Mouse (Mus musculus) cortical plate, adult 2 months (tissue): ENCODE results near the gene Nhlrc3.

Source experiments
- CTCF ChIP-seq: fragments of 200-500 bp; IDR thresholded peaks from 2 replicates; pipeline ENCODE4 v1.5.1; 2011; ENCODE audit warnings: mild to moderate bottlenecking, control low read depth, low read length; ENCODE audit not compliant: insufficient read depth; ENCODE audit errors: extremely low read depth
- POLR2A ChIP-seq: fragments of 200-500 bp; IDR thresholded peaks from 2 replicates; pipeline ENCODE4 v1.6.1; 2011; ENCODE audit warnings: mild to moderate bottlenecking, low read length, control low read depth; ENCODE audit not compliant: insufficient read depth; ENCODE audit errors: extremely low read depth

GRCm38 (mm10) chr3:53477468-53477867 lies 14.3 kb upstream of the Nhlrc3 start:
- no peak for TF ChIP-seq CTCF
- no peak for TF ChIP-seq POLR2A
